Mouse (Mus musculus) C2C12 (cell line): ENCODE results near the gene Mepce. TPM values are rescaled to one million over a fixed set of nuclear protein-coding genes. Genes with fewer than 3 reads are reported as not detected.

Experiments used
- H3K27me3 ChIP-seq: one replicate; pipeline ENCODE4 v1.6.1; 2011; ENCODE audit not compliant: control insufficient read depth, insufficient read depth, insufficient read length
- H3K36me3 ChIP-seq: one replicate; pipeline ENCODE4 v1.6.1; 2011; ENCODE audit not compliant: control insufficient read depth, insufficient read depth
- H3K4me3 ChIP-seq: one replicate; pipeline ENCODE4 v1.5.1; 2011; ENCODE audit warnings: mild to moderate bottlenecking, control low read depth; ENCODE audit not compliant: poor library complexity, insufficient read depth, severe bottlenecking
- H3K79me2 ChIP-seq: one replicate; pipeline ENCODE4 v1.6.1; 2011; ENCODE audit not compliant: control insufficient read depth, insufficient read depth
- H3K79me3 ChIP-seq: one replicate; pipeline ENCODE4 v1.6.1; 2011; ENCODE audit warnings: low read depth, control low read depth
- H3ac ChIP-seq: one replicate; pipeline ENCODE3; 2011; ENCODE audit warnings: low read depth; ENCODE audit not compliant: control insufficient read depth, insufficient read length
- CEBPB ChIP-seq: IDR thresholded peaks from one replicate; pipeline ENCODE4 v1.6.1; 2011; ENCODE audit warnings: low read depth, mild to moderate bottlenecking, control low read depth, moderate library complexity
- CTCF ChIP-seq: IDR thresholded peaks from one replicate; pipeline ENCODE4 v1.5.1; 2011; ENCODE audit not compliant: control insufficient read depth, insufficient read depth, insufficient read length
- FOSL1 ChIP-seq: IDR thresholded peaks from one replicate; pipeline ENCODE4 v1.8.0; 2011; ENCODE audit warnings: mild to moderate bottlenecking, low read length; ENCODE audit not compliant: poor library complexity, insufficient read depth, severe bottlenecking
- MAX ChIP-seq: IDR thresholded peaks from one replicate; pipeline ENCODE4 v1.6.1; 2011; ENCODE audit warnings: mild to moderate bottlenecking, control low read depth
- MYOD1 ChIP-seq: IDR thresholded peaks from one replicate; pipeline ENCODE4 v1.6.1; 2011; ENCODE audit warnings: low read depth; ENCODE audit not compliant: control insufficient read depth, insufficient read length
- MYOG ChIP-seq: IDR thresholded peaks from one replicate; pipeline ENCODE4 v1.6.1; 2011; ENCODE audit not compliant: control insufficient read depth, insufficient read length; ENCODE audit errors: extremely low read depth
- USF1 ChIP-seq: IDR thresholded peaks from one replicate; pipeline ENCODE4 v1.6.1; 2011; ENCODE audit warnings: low read depth, mild to moderate bottlenecking, control low read depth, moderate library complexity
- polyA plus RNA-seq: library from polyadenylated mRNA; unstranded; fragments of >200 nt; fragmentation: generic; extraction: Trizol; gene quantifications from one replicate; pipeline ENCODE4 v1.2.1, GENCODE M21; 2012; ENCODE audit warnings: missing spikeins

The Mepce gene
- polyA plus RNA-seq, 1 experiment, result 44.6 TPM

GRCm38 (mm10) chr5:137776408-137776918, 11.0 kb downstream of the Mepce start:
- H3K79me3 ChIP-seq, result peaks cover 2% of the 10 kb centered on the region
- H3K27me3 ChIP-seq, result no peaks in the 10 kb centered on the region
- no peak overlapping the region for H3K4me3 ChIP-seq
- peaks cover 20% of the 10 kb centered on the region for H3K79me2 ChIP-seq
- TF ChIP-seq CEBPB, result no peak
- TF ChIP-seq MYOG, result no peak
- peaks cover 14% of the 10 kb centered on the region for H3K36me3 ChIP-seq
- no peak overlapping the region for H3ac ChIP-seq

GRCm38 (mm10) chr5:137775587-137776290, 11.7 kb downstream of the Mepce start:
- TF ChIP-seq FOSL1 (no peak), MYOD1 (no peak), MAX (no peak), CTCF (no peak), CEBPB (no peak), MYOG (no peak), USF1 (no peak)
- peaks cover 2% of the 10 kb centered on the region for H3K79me3 ChIP-seq
- no peak overlapping the region for H3K4me3 ChIP-seq
- H3K79me2 ChIP-seq, result peaks cover 14% of the 10 kb centered on the region
- H3K27me3 ChIP-seq, result no peaks in the 10 kb centered on the region
- H3ac ChIP-seq, result no peak overlapping the region
- H3K36me3 ChIP-seq, result peaks cover 8% of the 10 kb centered on the region

- Histone ChIP-seq H3K36me3 (no peaks in the 10 kb centered on the region), H3K4me3 (no peak overlapping the region), H3K79me2 (no peaks in the 10 kb centered on the region), H3K79me3 (no peaks in the 10 kb centered on the region), H3K27me3 (no peaks in the 10 kb centered on the region), H3ac (no peak overlapping the region)
- TF ChIP-seq USF1 (no peak), FOSL1 (no peak), MYOG (no peak), MYOD1 (no peak), MAX (no peak), CTCF (no peak), CEBPB (no peak)
Measured at GRCm38 (mm10) chr5:137772755-137773154, 14.7 kb downstream of the Mepce start.

GRCm38 (mm10) chr5:137770709-137771108, 16.7 kb downstream of the Mepce start:
- Histone ChIP-seq H3K27me3 (no peaks in the 10 kb centered on the region), H3K4me3 (no peak overlapping the region), H3K79me2 (no peaks in the 10 kb centered on the region), H3ac (no peak overlapping the region), H3K36me3 (no peaks in the 10 kb centered on the region), H3K79me3 (no peaks in the 10 kb centered on the region)
- TF ChIP-seq CTCF, result no peak
- TF ChIP-seq USF1, result no peak
- TF ChIP-seq CEBPB, result no peak
- TF ChIP-seq MAX, result no peak
- TF ChIP-seq FOSL1, result no peak
- TF ChIP-seq MYOG, result no peak
- no peak for TF ChIP-seq MYOD1

- Histone ChIP-seq H3K27me3 (no peaks in the 10 kb centered on the region), H3K79me2 (no peaks in the 10 kb centered on the region), H3K36me3 (no peaks in the 10 kb centered on the region), H3K79me3 (no peaks in the 10 kb centered on the region), H3ac (no peak overlapping the region), H3K4me3 (no peak overlapping the region)
- TF ChIP-seq MAX, result no peak
- TF ChIP-seq USF1, result no peak
- no peak for TF ChIP-seq MYOD1
- no peak for TF ChIP-seq FOSL1
- TF ChIP-seq CEBPB, result no peak
- TF ChIP-seq CTCF, result no peak
- TF ChIP-seq MYOG, result no peak
Measured at GRCm38 (mm10) chr5:137768475-137768874, 19.0 kb downstream of the Mepce start.

- H3K36me3 ChIP-seq, result no peaks in the 10 kb centered on the region
- H3ac ChIP-seq, result no peak overlapping the region
- H3K79me2 ChIP-seq, result no peaks in the 10 kb centered on the region
- no peaks in the 10 kb centered on the region for H3K79me3 ChIP-seq
- H3K27me3 ChIP-seq, result no peaks in the 10 kb centered on the region
- no peak for TF ChIP-seq USF1
- no peak for TF ChIP-seq MYOD1
- TF ChIP-seq FOSL1, result no peak
- TF ChIP-seq MAX, result no peak
- no peak for TF ChIP-seq CTCF
- TF ChIP-seq MYOG, result no peak
- TF ChIP-seq CEBPB, result no peak
- no peak overlapping the region for H3K4me3 ChIP-seq
Measured at GRCm38 (mm10) chr5:137766270-137766669, 21.2 kb downstream of the Mepce start.
